Mouse (Mus musculus) heart, adult 2 months (tissue): ENCODE results near the gene Eefsec. TPM values are rescaled to one million over a fixed set of nuclear protein-coding genes. Genes with fewer than 3 reads are reported as not detected.
A peak's percentile ranks its signal among the peaks of the same experiment; 100 is the strongest.

Experiments
- DNase-seq, 2 experiments: peaks; one replicate each; pipeline ENCODE4 v3.0.0; 2021
- H3K27ac ChIP-seq: fragments of 200-600 bp; 2 replicates; pipeline ENCODE4 v1.8.1; 2022
- H3K27me3 ChIP-seq: fragments of 200-500 bp; 2 replicates; pipeline ENCODE4 v1.6.1; 2012; ENCODE audit warnings: mild to moderate bottlenecking, low read length, inconsistent platforms, mixed read lengths; ENCODE audit not compliant: control insufficient read depth, insufficient read depth
- H3K36me3 ChIP-seq: fragments of 200-500 bp; 2 replicates; pipeline ENCODE4 v1.6.1; 2012; ENCODE audit warnings: low read length, inconsistent platforms; ENCODE audit not compliant: control insufficient read depth, insufficient read depth
- H3K4me1 ChIP-seq: fragments of 200-500 bp; 2 replicates; pipeline ENCODE4 v1.6.1; 2011; ENCODE audit warnings: low read length; ENCODE audit not compliant: control insufficient read depth, insufficient read depth
- H3K4me3 ChIP-seq: fragments of 200-600 bp; 2 replicates; pipeline ENCODE4 v1.8.1; 2022
- H3K79me2 ChIP-seq: fragments of 200-500 bp; replicated peaks from 2 replicates; pipeline ENCODE4 v1.6.1; 2012; ENCODE audit warnings: mild to moderate bottlenecking, inconsistent platforms, low read length, moderate library complexity, mixed read lengths; ENCODE audit not compliant: control insufficient read depth, insufficient read depth
- H3K9ac ChIP-seq: fragments of 200-500 bp; 2 replicates; pipeline ENCODE4 v1.6.1; 2012; ENCODE audit warnings: low read depth, mild to moderate bottlenecking, control low read depth, inconsistent platforms, low read length, mixed read lengths
- CTCF ChIP-seq: fragments of 200-600 bp; IDR thresholded peaks from 2 replicates; pipeline ENCODE4 v1.8.1; 2022; ENCODE audit warnings: antibody characterized with exemption, mild to moderate bottlenecking, moderate library complexity
- EP300 ChIP-seq: fragments of 200-500 bp; IDR thresholded peaks from 2 replicates; pipeline ENCODE4 v1.6.1; 2011; ENCODE audit warnings: low read depth, low read length, control low read depth; ENCODE audit not compliant: insufficient read depth
- POLR2A ChIP-seq: fragments of 200-500 bp; IDR thresholded peaks from 2 replicates; pipeline ENCODE4 v1.6.1; 2011; ENCODE audit warnings: mild to moderate bottlenecking, low read depth, low read length, control low read depth; ENCODE audit not compliant: insufficient read depth
- WGBS: fragments of 180-500 bp; shearing (Covaris S2); methylation state at CpG from one replicate; pipeline ENCODE4 v1.1.7; 2018; 5-methylcytosine and 5-hydroxymethylcytosine counted together
- intact Hi-C: fragments of 180-260 bp; cut with DNase I; formaldehyde crosslinking; loops from one replicate; pipeline ENCODE4 v1.15.1; 2025
- polyA plus RNA-seq: library from polyadenylated mRNA; depleted of rRNA; stranded (reverse); fragments of >200 nt; gene quantifications from 2 replicates; pipeline ENCODE4 v1.2.3, GENCODE M21; 2012
- total RNA-seq, 2 experiments: library from RNA; stranded (reverse); gene quantifications; 2 replicates each; pipeline ENCODE4 v1.2.3; 2021

The Eefsec gene
- total and polyA plus RNA-seq, 3 experiments: 6.2 to 8.9 (median 6.6) TPM

- intact Hi-C loops: no loop called here
- H3K4me3 ChIP-seq: no peak overlapping the region
- H3K9ac ChIP-seq: no peak overlapping the region
- H3K27ac ChIP-seq: no peak overlapping the region
- no peak for DNase-seq
- H3K4me1 ChIP-seq: no peaks in the 10 kb centered on the region
- H3K27me3 ChIP-seq: no peaks in the 10 kb centered on the region
- no peaks in the 10 kb centered on the region for H3K36me3 ChIP-seq
- no peaks in the 10 kb centered on the region for H3K79me2 ChIP-seq
- no peak for TF ChIP-seq CTCF
- no peak for TF ChIP-seq POLR2A
- TF ChIP-seq EP300: no peak
- 72% methylated on average over 6 of the region's 6 CpGs for WGBS
Observed at GRCm38 (mm10) chr6:88400451-88400850, 45.9 kb downstream of the Eefsec start.

GRCm38 (mm10) chr6:88397985-88398384, 48.4 kb downstream of the Eefsec start:
- WGBS: 77% methylated on average over 2 of the region's 2 CpGs
- no peak overlapping the region for H3K27ac ChIP-seq
- intact Hi-C loops: no loop called here
- no peaks in the 10 kb centered on the region for H3K36me3 ChIP-seq
- TF ChIP-seq EP300 (no peak), POLR2A (no peak), CTCF (peak; percentile 42)
- no peak for DNase-seq
- no peaks in the 10 kb centered on the region for H3K4me1 ChIP-seq
- no peak overlapping the region for H3K9ac ChIP-seq
- H3K27me3 ChIP-seq: no peaks in the 10 kb centered on the region
- H3K79me2 ChIP-seq: no peaks in the 10 kb centered on the region
- H3K4me3 ChIP-seq: no peak overlapping the region

GRCm38 (mm10) chr6:88388946-88389345, 57.4 kb downstream of the Eefsec start:
- TF ChIP-seq EP300 (no peak), POLR2A (no peak), CTCF (no peak)
- H3K27me3 ChIP-seq: no peaks in the 10 kb centered on the region
- H3K36me3 ChIP-seq: no peaks in the 10 kb centered on the region
- no peak overlapping the region for H3K9ac ChIP-seq
- H3K79me2 ChIP-seq: no peaks in the 10 kb centered on the region
- DNase-seq: peak; percentile 58 to 68
- intact Hi-C loops: no loop called here
- H3K4me3 ChIP-seq: no peak overlapping the region
- 61% methylated on average over 5 of the region's 5 CpGs for WGBS
- H3K4me1 ChIP-seq: peaks cover 1% of the 10 kb centered on the region; the same call in 1 of the 2 replicates
- H3K27ac ChIP-seq: no peak overlapping the region

GRCm38 (mm10) chr6:88387836-88388724, 58.3 kb downstream of the Eefsec start:
- Histone ChIP-seq H3K27me3 (no peaks in the 10 kb centered on the region), H3K36me3 (no peaks in the 10 kb centered on the region), H3K79me2 (no peaks in the 10 kb centered on the region), H3K9ac (no peak overlapping the region), H3K4me3 (no peak overlapping the region), H3K4me1 (peaks cover 1% of the 10 kb centered on the region; the same call in 1 of the 2 replicates), H3K27ac (no peak overlapping the region)
- DNase-seq: no peak
- intact Hi-C loops: no loop called here
- no peak for TF ChIP-seq CTCF
- no peak for TF ChIP-seq EP300
- no peak for TF ChIP-seq POLR2A
- 84% methylated on average over 8 of the region's 8 CpGs for WGBS

- Histone ChIP-seq H3K27ac (no peak overlapping the region), H3K4me3 (no peak overlapping the region), H3K4me1 (peaks cover 4% of the 10 kb centered on the region), H3K36me3 (no peaks in the 10 kb centered on the region), H3K9ac (no peak overlapping the region), H3K27me3 (no peaks in the 10 kb centered on the region), H3K79me2 (no peaks in the 10 kb centered on the region)
- TF ChIP-seq EP300: no peak
- no peak for TF ChIP-seq POLR2A
- TF ChIP-seq CTCF: no peak
- 57% methylated on average over 8 of the region's 8 CpGs for WGBS
- DNase-seq: no peak
- intact Hi-C loops: no loop called here
Observed at GRCm38 (mm10) chr6:88384420-88385053, 61.8 kb downstream of the Eefsec start.

- H3K79me2 ChIP-seq: no peaks in the 10 kb centered on the region
- DNase-seq: no peak
- H3K27ac ChIP-seq: no peak overlapping the region
- H3K36me3 ChIP-seq: no peaks in the 10 kb centered on the region
- no peak overlapping the region for H3K4me3 ChIP-seq
- no peak overlapping the region for H3K9ac ChIP-seq
- TF ChIP-seq EP300 (no peak), POLR2A (no peak), CTCF (no peak)
- intact Hi-C loops: no loop called here
- no peaks in the 10 kb centered on the region for H3K27me3 ChIP-seq
- peaks cover 4% of the 10 kb centered on the region for H3K4me1 ChIP-seq
Observed at GRCm38 (mm10) chr6:88383734-88384133, 62.6 kb downstream of the Eefsec start.
